Mouse (Mus musculus): ENCODE data around the gene Rps25.

DNA sequence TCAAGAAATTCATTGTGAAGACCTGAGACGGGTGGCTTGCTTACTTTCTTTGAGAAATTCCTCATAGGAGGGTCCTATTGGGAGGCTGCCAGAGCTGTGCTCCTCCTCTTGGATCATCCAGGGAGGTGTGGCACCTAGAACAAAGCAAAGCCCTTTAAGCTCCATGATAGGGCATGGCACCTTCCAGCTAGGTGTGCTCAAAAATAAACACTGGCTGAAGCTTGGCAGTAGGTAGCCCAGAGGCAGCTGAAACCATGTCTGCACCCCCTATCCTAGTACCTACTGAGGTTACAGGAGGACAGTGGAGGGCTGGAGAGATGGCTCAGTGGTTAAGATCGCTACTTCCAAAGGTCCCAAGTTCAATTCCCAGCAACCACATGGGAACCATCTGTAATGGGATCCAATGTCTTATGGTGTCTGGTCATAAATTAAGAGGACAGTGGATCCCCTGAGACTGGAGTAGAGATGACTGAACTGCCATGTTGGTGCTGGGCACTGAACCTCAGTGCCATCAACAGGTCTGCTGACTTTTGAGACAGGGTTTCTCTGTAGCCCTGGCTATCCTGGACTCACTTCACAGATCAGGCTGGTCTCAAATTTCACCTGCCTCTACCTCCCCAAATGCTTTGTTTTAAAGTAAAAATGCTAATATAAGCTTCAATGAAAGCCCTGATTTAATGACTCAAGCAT, 3.9 kb downstream of the Rps25 start:
- no peak for TF ChIP-seq CTCF (IDR thresholded peaks at IDR 0.05; ENCODE audit: extremely low read depth, insufficient read depth, insufficient read length, insufficient replicate concordance)
- no peak for TF ChIP-seq POLR2A (IDR thresholded peaks at IDR 0.05; ENCODE audit: low read depth, low read length)

Measured in spleen, adult 2 months (tissue).